Mouse (Mus musculus): ENCODE measurements around the gene Htr7. TPM values are rescaled to one million over a fixed set of nuclear protein-coding genes. Genes with fewer than 3 reads are reported as not detected.

Htr7 gene
- polyA plus RNA-seq, 1 experiment, result 0.06 TPM

DNA sequence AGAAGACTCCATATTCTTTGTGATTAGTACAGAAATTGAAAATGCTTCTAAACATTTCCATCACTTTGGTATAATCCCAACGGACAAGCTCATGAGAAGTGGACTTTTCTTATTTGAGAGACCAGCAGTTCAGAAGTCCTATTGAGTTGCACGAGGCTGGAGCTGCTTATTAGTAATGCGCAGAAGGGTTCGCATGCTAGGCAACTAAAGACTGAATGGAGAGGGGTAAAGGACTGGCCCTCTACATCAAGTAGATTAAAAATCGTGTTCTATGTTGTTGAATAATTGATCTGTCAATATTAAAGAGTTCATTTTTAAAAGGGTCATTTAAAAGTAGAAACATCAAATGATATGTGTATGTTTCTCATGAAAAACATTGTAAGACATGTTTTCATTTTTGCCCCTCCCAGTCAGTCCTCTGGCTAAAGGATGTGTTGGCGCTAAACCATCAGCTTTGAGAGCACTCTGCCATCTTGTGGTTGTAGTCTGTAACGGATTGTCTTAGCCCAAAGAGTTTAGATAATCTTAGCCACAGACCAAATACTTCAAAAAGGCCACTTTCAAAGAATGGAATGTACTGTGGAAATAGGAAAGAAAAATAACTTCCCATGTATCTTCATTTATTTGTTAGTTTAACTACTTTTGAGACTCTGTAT, 25.4 kb upstream of the Htr7 start:
- Histone ChIP-seq H3K4me3 (ENCODE audit: insufficient read depth, low read depth, low read length) (no peak overlapping the region), H3K4me1 (ENCODE audit: control insufficient read depth, insufficient read depth, low read length) (peaks cover 3% of the 10 kb centered on the region; the same call in 1 of the 2 replicates), H3K36me3 (ENCODE audit: control insufficient read depth, insufficient read depth, low read length) (no peaks in the 10 kb centered on the region), H3K27me3 (replicated peaks; ENCODE audit: control insufficient read depth, insufficient read depth, low read length) (no peaks in the 10 kb centered on the region), H3K27ac (ENCODE audit: insufficient read depth, low read depth, low read length) (no peak overlapping the region)
- WGBS, result 51% methylated on average over 7 of the region's 7 CpGs
- DNase-seq, result peak; percentile 66
- no peak for TF ChIP-seq POLR2A (IDR thresholded peaks at IDR 0.05; ENCODE audit: low read depth, low read length)
- peak; percentile 63 for TF ChIP-seq CTCF (conservative IDR thresholded peaks at IDR 0.05; ENCODE audit: insufficient read depth, insufficient read length, low read depth, low read length)

DNA sequence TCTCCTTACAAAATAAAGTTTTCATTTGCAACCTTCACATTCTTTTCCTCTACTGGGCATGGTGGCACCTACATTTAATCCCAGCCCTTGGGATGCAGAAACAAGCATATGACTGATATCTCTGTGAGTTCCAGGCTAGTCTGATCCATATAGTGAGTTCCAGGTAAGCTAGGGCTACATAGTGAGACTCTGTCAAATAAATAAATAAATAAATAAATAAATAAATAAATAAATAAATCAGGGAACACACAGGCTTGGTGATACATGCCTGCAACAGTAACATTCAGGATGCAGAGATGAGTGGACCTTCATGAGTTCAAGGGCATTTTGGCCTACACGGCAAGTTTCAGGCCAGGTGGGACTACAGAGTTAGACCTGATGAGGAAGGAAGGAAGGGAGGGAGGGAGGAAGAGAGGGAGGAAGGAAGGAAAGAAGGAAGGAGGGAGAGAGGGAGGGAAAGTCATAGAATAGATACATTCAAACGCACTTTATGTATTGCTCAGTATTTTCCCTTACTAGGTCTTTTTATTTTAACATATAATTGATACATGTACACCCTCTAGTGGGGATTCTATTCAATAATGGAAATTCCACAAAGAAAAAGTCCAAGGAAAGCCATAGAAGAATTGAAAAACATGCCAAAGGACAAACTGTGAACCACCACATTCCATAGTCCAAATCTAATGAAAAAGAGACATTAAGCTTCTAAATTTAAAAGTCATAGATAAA, 5.7 kb upstream of the Htr7 start:
- Histone ChIP-seq H3K27me3 (replicated peaks; ENCODE audit: control insufficient read depth, insufficient read depth, low read length) (no peaks in the 10 kb centered on the region; the same call in 1 of the 2 replicates), H3K4me3 (ENCODE audit: insufficient read depth, low read depth, low read length) (no peak overlapping the region), H3K4me1 (ENCODE audit: control insufficient read depth, insufficient read depth, low read length) (no peaks in the 10 kb centered on the region), H3K27ac (ENCODE audit: insufficient read depth, low read depth, low read length) (no peak overlapping the region), H3K36me3 (ENCODE audit: control insufficient read depth, insufficient read depth, low read length) (no peaks in the 10 kb centered on the region)
- 73% methylated on average over 2 of the region's 2 CpGs for WGBS
- DNase-seq, result no peak
- TF ChIP-seq CTCF (conservative IDR thresholded peaks at IDR 0.05; ENCODE audit: insufficient read depth, insufficient read length, low read depth, low read length), result no peak
- TF ChIP-seq POLR2A (IDR thresholded peaks at IDR 0.05; ENCODE audit: low read depth, low read length), result no peak

DNA sequence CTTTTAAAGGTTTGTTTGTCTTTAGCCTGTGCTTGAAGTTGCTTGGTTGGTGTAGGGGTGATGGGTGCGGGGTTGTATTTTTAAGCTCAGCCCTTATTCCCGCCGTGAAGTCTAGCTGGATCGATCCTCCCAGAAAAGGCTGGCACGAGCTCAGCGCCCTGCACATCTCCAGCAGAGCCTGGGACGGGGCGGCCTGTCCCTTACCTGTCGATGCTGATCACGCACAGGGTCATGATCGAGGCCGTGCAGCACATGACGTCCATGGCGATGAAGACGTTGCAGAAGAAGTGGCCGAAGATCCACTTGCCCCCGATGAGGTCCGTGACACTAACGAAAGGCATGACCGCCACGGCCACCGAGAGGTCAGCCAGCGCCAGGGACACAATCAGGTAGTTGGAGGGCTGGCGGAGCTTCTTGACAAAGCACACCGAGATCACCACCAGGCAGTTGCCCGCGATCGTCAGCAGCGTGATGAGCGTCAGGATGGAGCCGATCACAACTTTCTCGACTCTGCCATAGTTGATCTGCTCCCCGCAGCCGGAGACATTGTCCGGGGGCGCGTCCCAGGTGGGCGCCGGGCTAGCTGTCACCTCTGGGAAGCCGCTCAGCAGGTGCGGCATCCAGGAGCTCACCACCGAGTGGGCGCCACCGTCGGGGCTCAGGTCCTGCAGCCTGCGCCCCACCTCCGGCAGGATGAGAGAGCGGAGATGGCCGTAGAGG, 645 bp downstream of the Htr7 start:
- no peak for DNase-seq
- H3K27ac ChIP-seq (ENCODE audit: insufficient read depth, low read depth, low read length), result no peak overlapping the region
- peaks cover 11% of the 10 kb centered on the region for H3K27me3 ChIP-seq (replicated peaks; ENCODE audit: control insufficient read depth, insufficient read depth, low read length)
- H3K4me1 ChIP-seq (ENCODE audit: control insufficient read depth, insufficient read depth, low read length), result no peaks in the 10 kb centered on the region
- no peaks in the 10 kb centered on the region for H3K36me3 ChIP-seq (ENCODE audit: control insufficient read depth, insufficient read depth, low read length)
- H3K4me3 ChIP-seq (ENCODE audit: insufficient read depth, low read depth, low read length), result peak overlapping the region; percentile 28; the same call in 1 of the 2 replicates
- TF ChIP-seq CTCF (conservative IDR thresholded peaks at IDR 0.05; ENCODE audit: insufficient read depth, insufficient read length, low read depth, low read length) (no peak), POLR2A (IDR thresholded peaks at IDR 0.05; ENCODE audit: low read depth, low read length) (no peak)
- WGBS, result 9% methylated on average over 49 of the region's 49 CpGs

DNA sequence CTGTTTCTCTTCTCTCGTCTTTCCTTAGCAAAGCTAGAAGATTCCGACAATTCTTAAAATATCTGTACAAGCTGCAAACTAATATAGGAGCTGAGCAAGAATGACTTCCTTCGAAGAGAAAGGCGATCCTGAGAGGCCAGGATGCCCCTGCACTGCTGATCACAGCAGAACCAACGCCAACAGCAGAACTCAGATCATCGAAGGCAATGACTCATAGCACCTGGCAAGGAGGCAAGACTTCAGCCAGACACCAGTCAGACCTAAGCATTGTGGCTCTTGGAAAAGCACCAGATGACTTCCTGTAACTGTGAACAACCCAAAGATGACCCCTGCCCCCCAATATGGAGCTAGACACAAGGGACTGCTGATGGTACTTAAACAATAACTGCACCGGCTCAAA, 11.3 kb downstream of the Htr7 start:
- Histone ChIP-seq H3K27me3 (replicated peaks; ENCODE audit: control insufficient read depth, insufficient read depth, low read length) (no peaks in the 10 kb centered on the region), H3K4me3 (ENCODE audit: insufficient read depth, low read depth, low read length) (no peak overlapping the region), H3K4me1 (ENCODE audit: control insufficient read depth, insufficient read depth, low read length) (no peaks in the 10 kb centered on the region), H3K36me3 (ENCODE audit: control insufficient read depth, insufficient read depth, low read length) (no peaks in the 10 kb centered on the region), H3K27ac (ENCODE audit: insufficient read depth, low read depth, low read length) (no peak overlapping the region)
- no peak for TF ChIP-seq CTCF (conservative IDR thresholded peaks at IDR 0.05; ENCODE audit: insufficient read depth, insufficient read length, low read depth, low read length)
- no peak for TF ChIP-seq POLR2A (IDR thresholded peaks at IDR 0.05; ENCODE audit: low read depth, low read length)
- no peak for DNase-seq
- 71% methylated on average over 7 of the region's 7 CpGs for WGBS

DNA sequence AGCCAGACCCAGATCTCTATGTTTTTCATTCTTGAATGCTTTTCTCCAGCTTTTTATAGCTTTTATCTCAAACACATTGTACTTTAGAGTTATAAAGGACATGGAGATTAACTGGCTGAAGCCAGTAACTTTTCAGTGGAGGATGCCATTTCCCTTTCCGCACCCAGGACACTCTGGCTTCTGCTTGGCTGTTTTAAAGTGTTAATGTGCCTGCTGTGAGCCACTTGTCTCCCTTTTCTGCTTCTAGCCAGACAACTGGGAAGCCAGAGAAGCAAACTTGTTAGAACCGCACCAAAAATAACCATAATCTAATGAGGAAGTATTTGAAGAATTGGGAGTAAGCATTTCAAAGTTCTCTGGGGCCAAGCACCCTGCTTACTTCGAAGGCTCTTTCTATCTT, 42.5 kb downstream of the Htr7 start:
- 24% methylated on average over 3 of the region's 3 CpGs for WGBS
- Histone ChIP-seq H3K4me1 (ENCODE audit: control insufficient read depth, insufficient read depth, low read length) (no peaks in the 10 kb centered on the region), H3K4me3 (ENCODE audit: insufficient read depth, low read depth, low read length) (no peak overlapping the region), H3K27ac (ENCODE audit: insufficient read depth, low read depth, low read length) (no peak overlapping the region), H3K27me3 (replicated peaks; ENCODE audit: control insufficient read depth, insufficient read depth, low read length) (no peaks in the 10 kb centered on the region), H3K36me3 (ENCODE audit: control insufficient read depth, insufficient read depth, low read length) (no peaks in the 10 kb centered on the region)
- no peak for TF ChIP-seq CTCF (conservative IDR thresholded peaks at IDR 0.05; ENCODE audit: insufficient read depth, insufficient read length, low read depth, low read length)
- no peak for TF ChIP-seq POLR2A (IDR thresholded peaks at IDR 0.05; ENCODE audit: low read depth, low read length)
- no peak for DNase-seq

DNA sequence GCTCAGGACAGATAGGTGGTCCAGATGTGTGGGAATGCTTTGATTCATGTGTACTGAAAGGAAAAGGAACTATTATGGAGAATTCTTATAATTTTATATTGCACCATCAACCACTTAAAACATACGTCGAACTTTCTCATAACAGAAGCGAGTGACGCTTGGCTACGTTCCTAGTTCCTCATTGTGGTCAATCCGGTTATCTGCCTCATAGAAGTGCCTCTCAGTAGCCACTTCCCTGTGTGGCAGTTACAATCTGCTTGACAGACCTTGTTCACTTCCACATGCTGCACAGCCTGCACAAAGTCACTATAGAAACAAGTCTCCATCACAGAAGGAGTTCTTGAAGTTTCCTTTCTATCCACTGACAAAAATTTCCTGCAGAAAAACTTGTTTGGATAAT, 51.0 kb downstream of the Htr7 start:
- WGBS, result 76% methylated on average over 6 of the region's 6 CpGs
- no peaks in the 10 kb centered on the region; the same call in 1 of the 2 replicates for H3K27me3 ChIP-seq (replicated peaks; ENCODE audit: control insufficient read depth, insufficient read depth, low read length)
- no peak overlapping the region for H3K4me3 ChIP-seq (ENCODE audit: insufficient read depth, low read depth, low read length)
- H3K36me3 ChIP-seq (ENCODE audit: control insufficient read depth, insufficient read depth, low read length), result no peaks in the 10 kb centered on the region
- no peak overlapping the region for H3K27ac ChIP-seq (ENCODE audit: insufficient read depth, low read depth, low read length)
- DNase-seq, result peak; percentile 25
- no peak for TF ChIP-seq POLR2A (IDR thresholded peaks at IDR 0.05; ENCODE audit: low read depth, low read length)
- TF ChIP-seq CTCF (conservative IDR thresholded peaks at IDR 0.05; ENCODE audit: insufficient read depth, insufficient read length, low read depth, low read length), result no peak
- H3K4me1 ChIP-seq (ENCODE audit: control insufficient read depth, insufficient read depth, low read length), result no peaks in the 10 kb centered on the region

DNA sequence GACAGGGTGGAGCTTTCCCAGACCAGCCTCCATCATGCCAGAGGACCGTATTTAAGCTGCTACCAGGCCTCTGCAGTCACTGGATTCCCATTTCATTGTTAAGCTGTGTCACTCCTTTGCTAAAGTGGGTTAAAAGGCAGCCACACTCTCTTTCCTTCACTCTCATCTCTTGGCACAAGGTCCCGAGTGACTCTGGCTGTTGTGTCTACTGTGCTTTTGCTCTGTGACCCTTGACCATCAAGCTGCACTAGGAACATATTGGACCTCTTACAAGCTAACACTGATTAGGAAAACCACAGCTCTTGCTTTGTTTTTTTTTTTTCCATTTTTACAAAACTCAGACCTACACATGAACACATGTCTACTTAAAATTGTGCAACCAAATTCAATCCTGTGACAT, 52.3 kb downstream of the Htr7 start:
- Histone ChIP-seq H3K4me1 (ENCODE audit: control insufficient read depth, insufficient read depth, low read length) (no peaks in the 10 kb centered on the region), H3K4me3 (ENCODE audit: insufficient read depth, low read depth, low read length) (no peak overlapping the region), H3K36me3 (ENCODE audit: control insufficient read depth, insufficient read depth, low read length) (no peaks in the 10 kb centered on the region), H3K27me3 (replicated peaks; ENCODE audit: control insufficient read depth, insufficient read depth, low read length) (no peaks in the 10 kb centered on the region; the same call in 1 of the 2 replicates), H3K27ac (ENCODE audit: insufficient read depth, low read depth, low read length) (no peak overlapping the region)
- 7% methylated on average over 2 of the region's 2 CpGs for WGBS
- peak; percentile 30 for DNase-seq
- TF ChIP-seq CTCF (conservative IDR thresholded peaks at IDR 0.05; ENCODE audit: insufficient read depth, insufficient read length, low read depth, low read length) (no peak), POLR2A (IDR thresholded peaks at IDR 0.05; ENCODE audit: low read depth, low read length) (no peak)
